Mouse (Mus musculus): ENCODE results near the gene Sgsm3.
A peak's percentile ranks its signal among the peaks of the same experiment; 100 is the strongest.

Sgsm3 gene

GRCm38 (mm10) chr15:81027378-81028173, 50.0 kb downstream of the Sgsm3 start:
- DNase-seq (ENCODE audit: low spot score): peak; percentile 29

DNA sequence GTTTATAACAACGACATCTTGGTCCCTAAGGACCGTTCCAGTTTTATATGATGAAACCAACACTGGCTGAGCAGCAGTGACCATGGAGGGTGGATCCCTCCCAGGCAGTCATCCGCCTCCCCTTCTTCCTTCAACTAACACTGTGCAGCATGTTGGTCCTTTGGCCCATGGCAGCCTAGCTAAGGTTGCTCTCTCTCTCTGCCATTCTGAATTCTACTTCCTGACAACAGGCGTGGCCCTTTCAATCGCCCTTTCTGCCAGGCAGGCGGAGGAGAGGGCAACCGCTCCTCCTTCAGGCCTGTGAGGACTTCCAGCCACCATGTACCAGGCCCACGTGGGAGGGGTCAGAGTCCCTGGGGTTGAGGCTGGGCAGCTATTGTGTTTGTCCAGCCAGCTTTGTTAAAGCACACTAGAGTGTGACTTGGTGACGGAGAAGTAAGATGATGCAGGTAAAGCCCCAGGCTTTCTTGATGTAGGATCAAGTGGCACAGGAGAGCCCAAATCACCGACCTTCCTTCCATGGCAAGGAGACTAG, 53.4 kb downstream of the Sgsm3 start:
- no peak for DNase-seq (ENCODE audit: low spot score)

GRCm38 (mm10) chr15:81031611-81032010, 54.0 kb downstream of the Sgsm3 start:
- no peak for DNase-seq (ENCODE audit: low spot score)

GRCm38 (mm10) chr15:81032941-81033629, 55.5 kb downstream of the Sgsm3 start:
- no peak for DNase-seq (ENCODE audit: low spot score)

- DNase-seq (ENCODE audit: low spot score): no peak
Measured at GRCm38 (mm10) chr15:81034119-81034518, 56.6 kb downstream of the Sgsm3 start.

DNA sequence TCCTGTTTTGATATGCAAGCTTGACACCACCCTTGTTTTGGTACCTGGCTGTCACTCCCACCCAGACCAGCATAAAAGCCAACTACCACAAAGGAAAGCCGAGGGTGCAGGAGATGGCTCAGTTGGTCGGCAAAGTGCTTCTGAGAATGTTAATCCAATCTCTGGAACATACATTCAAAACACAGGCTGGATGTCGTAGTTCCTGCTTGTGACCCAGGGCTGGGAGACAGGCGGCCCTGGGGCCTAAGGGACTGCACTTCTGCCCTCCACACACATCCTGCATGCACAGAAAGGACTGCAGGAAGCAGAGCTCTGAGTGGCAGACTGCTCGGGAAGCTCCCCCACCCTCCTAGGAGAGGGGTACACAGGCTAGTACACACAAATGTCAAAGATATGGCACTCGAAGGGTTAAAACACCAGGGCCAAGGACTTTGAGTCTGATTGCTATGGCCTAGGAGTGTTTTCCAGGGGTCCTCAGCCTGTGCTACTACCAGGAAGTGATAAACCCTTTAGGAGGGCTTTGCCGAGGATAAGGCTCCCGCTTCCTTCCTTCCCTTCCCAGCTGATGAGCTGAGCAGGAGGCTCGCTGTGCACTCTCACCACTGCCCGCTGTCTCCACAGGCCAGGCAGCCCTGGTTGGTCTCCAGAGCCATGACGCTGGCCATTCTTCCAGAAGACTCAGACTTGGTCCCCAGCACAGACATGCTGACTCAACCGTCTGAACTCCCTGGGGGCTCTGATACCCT, 58.0 kb downstream of the Sgsm3 start:
- no peak for DNase-seq (ENCODE audit: low spot score)

DNA sequence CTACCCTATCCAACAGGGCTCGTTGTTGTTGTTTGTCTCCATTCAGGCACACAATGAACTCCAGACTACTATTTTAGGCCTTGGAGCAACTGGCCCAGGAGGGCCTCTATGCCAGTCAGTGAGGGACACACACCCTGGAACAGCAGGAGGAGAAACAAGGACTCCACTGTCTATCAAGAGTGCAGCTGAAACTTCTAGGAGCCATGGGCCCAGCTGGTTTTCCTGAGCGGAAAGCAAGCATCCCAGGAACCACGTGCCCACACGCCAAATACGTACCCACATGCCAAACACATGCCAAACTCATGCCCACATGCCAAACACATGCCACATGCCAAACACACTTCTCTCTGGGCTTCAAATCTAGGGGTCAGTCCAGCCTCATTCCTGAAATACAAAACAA, 60.9 kb downstream of the Sgsm3 start:
- DNase-seq (ENCODE audit: low spot score): no peak

DNA sequence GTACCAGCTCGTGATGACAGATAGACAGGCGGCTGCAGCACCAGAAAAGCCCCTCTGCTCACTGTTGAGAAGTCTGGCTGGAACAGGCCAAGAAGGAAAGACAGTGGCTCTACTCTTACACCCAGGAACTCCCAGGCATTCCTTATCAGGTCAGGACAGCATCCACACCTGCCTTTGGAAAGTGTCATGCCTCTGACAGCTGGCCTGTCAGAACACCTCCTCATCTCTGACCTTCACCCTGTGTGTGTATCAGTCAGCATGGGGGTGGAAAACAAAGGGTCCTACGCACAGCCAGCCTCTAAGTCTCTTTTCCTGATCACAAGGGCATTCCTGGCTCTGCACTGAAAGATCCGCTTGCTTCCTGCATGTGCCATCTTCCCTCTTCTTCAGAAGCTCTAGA, 64.2 kb downstream of the Sgsm3 start:
- no peak for DNase-seq (ENCODE audit: low spot score)

GRCm38 (mm10) chr15:81042276-81042931, 64.8 kb downstream of the Sgsm3 start:
- DNase-seq (ENCODE audit: low spot score): no peak

- DNase-seq (ENCODE audit: low spot score): no peak
Measured at GRCm38 (mm10) chr15:81044446-81044845, 66.9 kb downstream of the Sgsm3 start.

DNA sequence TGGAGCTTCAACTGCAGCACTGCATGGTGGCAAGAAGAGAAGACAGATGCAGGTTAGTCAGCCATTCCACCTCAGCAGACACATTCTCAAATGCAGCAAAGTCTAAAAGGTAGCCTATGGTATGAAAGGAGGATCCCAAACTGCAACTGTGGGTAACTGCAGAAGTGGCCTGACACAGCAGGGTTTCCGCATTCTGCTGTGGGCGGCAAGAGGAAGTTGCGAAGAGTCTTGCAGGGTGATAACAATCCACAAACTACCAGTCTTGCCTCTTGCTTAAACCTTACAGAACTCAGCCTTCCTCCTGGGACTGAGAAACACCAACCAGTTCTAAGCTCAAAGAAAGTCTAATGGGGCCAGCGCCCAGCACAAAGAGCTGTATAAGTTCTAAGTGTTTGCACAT, 67.8 kb downstream of the Sgsm3 start:
- DNase-seq (ENCODE audit: low spot score): no peak

GRCm38 (mm10) chr15:81046061-81046460, 68.5 kb downstream of the Sgsm3 start:
- no peak for DNase-seq (ENCODE audit: low spot score)

DNA sequence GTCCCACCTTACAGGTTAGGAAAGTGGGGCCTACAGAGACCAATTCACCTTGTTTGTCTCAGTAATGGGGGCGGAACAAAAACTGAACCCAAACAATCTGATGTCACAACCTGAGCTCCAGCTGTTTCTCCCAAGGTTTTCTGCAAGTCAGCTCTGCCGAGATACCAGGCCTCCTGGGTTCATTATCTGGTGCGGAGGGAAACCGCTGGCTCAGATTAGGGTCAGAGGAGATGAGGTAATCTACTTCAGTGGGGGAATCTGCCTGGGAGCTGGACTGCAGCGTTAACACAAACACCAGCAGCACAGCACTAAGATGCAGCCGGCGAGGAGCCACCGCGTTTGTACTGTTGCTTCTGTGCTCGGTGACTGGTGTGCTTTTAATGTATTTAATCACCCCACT, 69.9 kb downstream of the Sgsm3 start:
- DNase-seq (ENCODE audit: low spot score): peak; percentile 20

DNA sequence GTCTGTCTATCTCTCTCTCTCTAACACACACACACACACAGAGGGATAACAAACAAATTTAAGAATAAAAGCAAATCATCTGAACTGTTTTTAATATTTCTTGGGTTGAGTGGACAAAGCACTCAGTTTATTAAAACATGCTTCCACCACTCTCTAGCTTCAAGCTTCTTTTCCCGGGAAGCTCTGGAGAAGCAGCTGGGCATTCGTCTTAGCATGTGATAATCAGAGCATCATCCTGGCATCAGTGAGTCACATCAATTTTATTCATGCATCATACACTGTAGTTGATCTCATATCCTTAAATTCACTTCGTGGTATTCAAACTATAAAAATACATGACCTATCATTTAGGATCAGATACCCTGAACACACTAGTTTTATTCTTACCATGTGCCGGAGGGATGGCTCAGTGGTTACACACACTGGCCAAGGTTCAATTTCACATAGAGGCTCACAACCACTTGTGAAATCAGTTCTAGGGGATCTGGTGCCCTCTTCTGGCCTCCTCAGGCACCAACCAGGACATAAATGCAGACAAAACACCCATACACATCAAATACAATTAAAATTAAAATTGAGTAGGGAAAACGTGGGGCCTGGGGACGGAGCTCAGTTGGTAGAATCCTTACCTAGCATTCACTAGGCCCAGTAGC, 72.0 kb downstream of the Sgsm3 start:
- DNase-seq (ENCODE audit: low spot score): no peak

DNA sequence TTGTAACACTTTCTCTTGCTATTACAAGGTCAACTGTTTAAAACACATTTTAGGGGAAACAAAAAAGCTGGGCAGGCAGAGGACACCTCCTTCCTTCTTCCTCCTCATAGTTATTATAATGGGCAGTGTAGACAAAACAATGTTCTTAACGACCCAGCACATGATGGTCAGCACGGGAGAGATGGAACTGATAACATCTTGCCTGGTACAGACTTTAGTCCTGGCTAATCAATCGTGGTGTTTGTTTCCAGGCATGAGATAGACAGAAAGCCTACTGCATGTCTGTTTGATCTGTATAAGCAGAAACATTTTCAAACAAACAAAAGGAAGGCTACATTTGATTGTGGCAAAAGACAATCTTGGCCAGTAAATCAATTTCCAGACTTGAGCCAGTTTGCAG, 72.9 kb downstream of the Sgsm3 start:
- no peak for DNase-seq (ENCODE audit: low spot score)

- DNase-seq (ENCODE audit: low spot score): no peak
Measured at GRCm38 (mm10) chr15:81052491-81052890, 74.9 kb downstream of the Sgsm3 start.

- DNase-seq (ENCODE audit: low spot score): no peak
Measured at GRCm38 (mm10) chr15:81055488-81055887, 77.9 kb downstream of the Sgsm3 start.

DNA sequence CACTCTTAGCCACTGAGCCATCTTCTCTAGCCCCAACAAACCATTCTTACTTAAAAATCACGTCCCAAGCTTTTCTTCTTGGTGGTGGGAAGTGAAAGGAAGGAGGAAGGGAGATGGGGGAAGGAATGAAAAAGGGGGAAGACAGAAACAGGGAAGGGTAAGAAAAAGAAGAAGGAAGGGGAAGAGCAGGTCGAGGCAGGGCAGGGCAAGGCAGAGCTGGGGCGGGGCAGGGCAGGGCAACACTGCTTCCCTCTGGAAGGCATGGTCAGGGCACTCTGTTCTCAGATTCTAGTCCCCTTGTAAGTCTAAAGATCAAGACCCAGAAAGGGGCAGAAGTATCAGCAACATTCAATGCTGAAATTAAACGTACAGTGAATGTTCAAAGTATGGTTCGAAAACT, 80.2 kb downstream of the Sgsm3 start:
- DNase-seq (ENCODE audit: low spot score): no peak

- DNase-seq (ENCODE audit: low spot score): no peak
Measured at GRCm38 (mm10) chr15:81060975-81061374, 83.4 kb downstream of the Sgsm3 start.

Measured in ovary, adult 18-20 months (tissue).